Mouse (Mus musculus) megakaryocyte, embryonic 14.5 days (primary cell): ENCODE data around the gene Uaca.

Experiments
- FLI1 ChIP-seq: IDR thresholded peaks from 2 replicates; pipeline ENCODE4 v1.6.1; 2012; ENCODE audit warnings: low read length, inconsistent platforms, mixed read lengths
- GATA1 ChIP-seq: IDR thresholded peaks from 3 replicates; pipeline ENCODE4 v1.6.1; 2012; ENCODE audit warnings: mixed read lengths, low read length, inconsistent platforms, borderline replicate concordance

DNA sequence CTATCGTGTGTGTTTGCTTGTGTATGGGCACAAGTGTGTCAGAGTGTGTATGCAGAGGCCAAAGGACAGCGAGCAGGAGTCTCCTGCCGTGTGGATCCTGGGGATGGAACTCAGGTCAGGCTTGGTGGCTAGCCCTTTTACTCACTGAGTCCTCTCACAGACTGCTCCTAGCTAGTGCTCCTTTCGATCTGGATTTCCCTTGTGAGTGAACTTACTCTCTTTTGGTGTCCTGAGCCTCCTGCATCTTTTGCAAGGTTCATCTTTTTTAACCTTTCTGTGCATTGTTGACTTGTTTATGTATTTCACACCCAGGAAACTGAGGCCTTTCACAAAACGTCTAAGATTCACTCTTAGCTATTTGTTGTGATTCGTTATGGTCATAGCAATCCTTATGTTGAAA lies 2.8 kb downstream of the Uaca start:
- TF ChIP-seq GATA1 (no peak), FLI1 (no peak)
